Mouse (Mus musculus) layer of hippocampus, adult 8-10 months (tissue): ENCODE measurements around the gene Ggt1. TPM values are rescaled to one million over a fixed set of nuclear protein-coding genes. Genes with fewer than 3 reads are reported as not detected.

Source experiments
- DNase-seq, 2 experiments: peaks; one replicate each; pipeline ENCODE4 v3.0.0; 2022; ENCODE audit warnings: low spot score in 2 of 2
- total RNA-seq, 4 experiments: library from RNA; stranded (reverse); gene quantifications; 2 replicates each; pipeline ENCODE4 v1.2.4; 2022

Ggt1 gene
- total RNA-seq, 4 experiments from 2014 or later: 4.0 to 5.6 (median 4.6) TPM

GRCm38 (mm10) chr10:75571937-75572336, 10.5 kb downstream of the Ggt1 start:
- no peak for DNase-seq

- no peak for DNase-seq
Observed at GRCm38 (mm10) chr10:75573181-75573580, 11.8 kb downstream of the Ggt1 start.

GRCm38 (mm10) chr10:75573965-75574364, 12.6 kb downstream of the Ggt1 start:
- DNase-seq: no peak

- no peak for DNase-seq
Observed at GRCm38 (mm10) chr10:75579129-75579528, 17.7 kb downstream of the Ggt1 start.

GRCm38 (mm10) chr10:75585876-75586552, 24.6 kb downstream of the Ggt1 start:
- peak; percentile 80 to 94 for DNase-seq

- no peak for DNase-seq
Observed at GRCm38 (mm10) chr10:75586553-75586879, 25.1 kb downstream of the Ggt1 start.

GRCm38 (mm10) chr10:75587781-75588180, 26.4 kb downstream of the Ggt1 start:
- DNase-seq: no peak

- DNase-seq: no peak
Observed at GRCm38 (mm10) chr10:75588336-75588735, 26.9 kb downstream of the Ggt1 start.

- DNase-seq: no peak
Observed at GRCm38 (mm10) chr10:75589129-75589528, 27.7 kb downstream of the Ggt1 start, which contains the start of gene Ggt5. TSS of gene Ggt5 (plus strand) at chr10:75589340.

- no peak for DNase-seq
Observed at GRCm38 (mm10) chr10:75589651-75590050, 28.2 kb downstream of the Ggt1 start.

- DNase-seq: no peak
Observed at GRCm38 (mm10) chr10:75591211-75591894, 29.9 kb downstream of the Ggt1 start.

GRCm38 (mm10) chr10:75592585-75592984, 31.2 kb downstream of the Ggt1 start:
- no peak for DNase-seq

GRCm38 (mm10) chr10:75595981-75596380, 34.6 kb downstream of the Ggt1 start:
- no peak for DNase-seq

GRCm38 (mm10) chr10:75600189-75600730, 38.9 kb downstream of the Ggt1 start:
- no peak for DNase-seq

- DNase-seq: no peak
Observed at GRCm38 (mm10) chr10:75605162-75605846, 43.9 kb downstream of the Ggt1 start.

- DNase-seq: no peak
Observed at GRCm38 (mm10) chr10:75607253-75607652, 45.8 kb downstream of the Ggt1 start.

- DNase-seq: no peak
Observed at GRCm38 (mm10) chr10:75608975-75609374, 47.6 kb downstream of the Ggt1 start.

- no peak for DNase-seq
Observed at GRCm38 (mm10) chr10:75610486-75610885, 49.1 kb downstream of the Ggt1 start.

- no peak for DNase-seq
Observed at GRCm38 (mm10) chr10:75616044-75616443, 54.6 kb downstream of the Ggt1 start.

GRCm38 (mm10) chr10:75620818-75621217, 59.4 kb downstream of the Ggt1 start:
- no peak for DNase-seq

- no peak for DNase-seq
Observed at GRCm38 (mm10) chr10:75625920-75626319, 64.5 kb downstream of the Ggt1 start.

- no peak for DNase-seq
Observed at GRCm38 (mm10) chr10:75626991-75627390, 65.6 kb downstream of the Ggt1 start.
